Mouse (Mus musculus) stomach, postnatal 0 days (tissue): Measurements from ENCODE around the gene Gpr68. TPM values are rescaled to one million over a fixed set of nuclear protein-coding genes. Genes with fewer than 3 reads are reported as not detected.

Experiments used
- ATAC-seq: fragments of 200-750 bp; cut with Nextera tagmentation; 2 replicates; pipeline ENCODE4 v1.8.0; 2017; ENCODE audit not compliant: low FRiP score, low TSS enrichment
- DNase-seq: peaks from one replicate; pipeline ENCODE4 v3.0.0-alpha.2; 2016; ENCODE audit warnings: low spot score
- H3K27ac ChIP-seq: fragments of 300-500 bp; sonication (generic); replicated peaks from 2 replicates; pipeline ENCODE4 v1.5.1; 2014; ENCODE audit warnings: mild to moderate bottlenecking, control low read depth
- H3K27me3 ChIP-seq: fragments of 300-500 bp; sonication (generic); 2 replicates; pipeline ENCODE4 v1.6.1; 2014; ENCODE audit warnings: low read length; ENCODE audit not compliant: control insufficient read depth, insufficient read depth
- H3K36me3 ChIP-seq: fragments of 300-500 bp; sonication (generic); 2 replicates; pipeline ENCODE4 v1.6.1; 2014; ENCODE audit warnings: low read length, mixed read lengths; ENCODE audit not compliant: control insufficient read depth, insufficient read depth
- H3K4me1 ChIP-seq: fragments of 300-500 bp; sonication (generic); replicated peaks from 2 replicates; pipeline ENCODE4 v1.6.1; 2014; ENCODE audit warnings: antibody characterized with exemption; ENCODE audit not compliant: control insufficient read depth, insufficient read depth
- H3K4me2 ChIP-seq: fragments of 300-500 bp; sonication (generic); replicated peaks from 2 replicates; pipeline ENCODE4 v1.6.1; 2014; ENCODE audit warnings: low read depth, mild to moderate bottlenecking, control low read depth, moderate library complexity
- H3K4me3 ChIP-seq: fragments of 300-500 bp; sonication (generic); 2 replicates; pipeline ENCODE4 v1.5.1; 2014; ENCODE audit warnings: low read depth, low read length, control low read depth
- H3K9ac ChIP-seq: fragments of 300-500 bp; sonication (generic); 2 replicates; pipeline ENCODE4 v1.6.1; 2014; ENCODE audit warnings: mild to moderate bottlenecking, low read length, control low read depth, mixed read lengths
- H3K9me3 ChIP-seq: fragments of 300-500 bp; sonication (generic); 2 replicates; pipeline ENCODE4 v1.6.1; 2016; ENCODE audit warnings: low read length; ENCODE audit not compliant: control insufficient read depth
- CTCF ChIP-seq: IDR thresholded peaks from 2 replicates; pipeline ENCODE4 v1.5.1; 2016; ENCODE audit warnings: antibody characterized with exemption, low read depth, mild to moderate bottlenecking, moderate library complexity
- EP300 ChIP-seq: optimal IDR thresholded peaks from 2 replicates; pipeline ENCODE3; 2016; ENCODE audit warnings: antibody characterized with exemption
- WGBS: fragments of 180-500 bp; shearing (Covaris S2); extraction: QIAGEN DNeasy Blood & Tissue Kit; methylation state at CpG from one replicate; pipeline ENCODE4 v1.1.7; 2014; 5-methylcytosine and 5-hydroxymethylcytosine counted together
- polyA plus RNA-seq: library from polyadenylated mRNA; unstranded; fragments of >200 nt; fragmentation: Nextera tagmentation; extraction: Ambion mirVana; gene quantifications from 2 replicates; pipeline ENCODE4 v1.2.1, GENCODE M21; 2015

Gpr68 gene
- 0.44 and 0.48 TPM in 2 replicates for polyA plus RNA-seq

DNA sequence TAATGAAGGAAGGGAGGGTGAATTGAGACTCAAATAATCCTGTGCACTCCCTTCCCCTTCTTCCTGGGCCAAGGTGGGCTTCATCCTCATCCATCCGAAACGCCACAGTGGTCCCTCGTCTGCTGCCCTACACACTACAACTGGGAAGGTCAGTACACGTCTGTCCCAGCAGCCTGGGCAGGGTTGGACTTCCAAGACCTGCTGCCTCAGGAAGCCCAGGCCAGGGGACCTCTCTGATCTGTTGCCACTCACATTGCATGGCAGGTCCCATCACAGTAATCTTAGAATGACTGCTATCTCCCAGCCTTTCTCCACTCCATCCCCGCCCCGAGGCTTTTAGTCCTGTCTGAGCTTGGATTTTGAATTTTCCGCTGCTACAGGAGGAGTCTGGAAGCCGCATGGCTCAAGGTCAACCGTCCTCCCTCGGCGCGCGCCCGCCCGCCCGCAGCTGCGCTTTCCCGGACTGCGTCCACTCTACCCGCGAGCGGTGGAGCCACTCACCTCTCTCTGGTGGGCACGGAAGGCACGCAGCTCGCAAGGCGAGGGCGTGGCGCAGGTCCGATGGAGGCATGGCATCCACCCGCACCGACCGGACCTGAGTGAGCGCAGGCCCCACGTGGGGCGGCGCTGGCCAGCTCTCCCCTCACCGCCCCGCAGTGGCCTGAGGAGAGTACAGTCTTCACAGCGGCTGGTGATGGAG, at the start of gene Gpr68:
Gene Gpr68, minus strand, starts transcription at position 601 of the 700 bp plus-strand sequence.
- no peaks in the 10 kb centered on the region for H3K36me3 ChIP-seq
- no peaks in the 10 kb centered on the region for H3K9me3 ChIP-seq
- TF ChIP-seq CTCF = peak; percentile 9; the same call in 1 of the 2 replicates
- TF ChIP-seq EP300 = no peak
- peak within 1 kb of the TSS; percentile 37 for H3K4me3 ChIP-seq
- DNase-seq = peak; percentile 38
- H3K27me3 ChIP-seq = no peaks in the 10 kb centered on the region
- H3K27ac ChIP-seq = no peak within 1 kb of the TSS
- ATAC-seq = peak; percentile 72
- peak within 1 kb of the TSS; percentile 69 for H3K4me2 ChIP-seq
- peak within 1 kb of the TSS; percentile 41; the same call in 1 of the 2 replicates for H3K9ac ChIP-seq
- WGBS = 5% methylated on average over 37 of the region's 39 CpGs
- no peaks in the 10 kb centered on the region for H3K4me1 ChIP-seq

DNA sequence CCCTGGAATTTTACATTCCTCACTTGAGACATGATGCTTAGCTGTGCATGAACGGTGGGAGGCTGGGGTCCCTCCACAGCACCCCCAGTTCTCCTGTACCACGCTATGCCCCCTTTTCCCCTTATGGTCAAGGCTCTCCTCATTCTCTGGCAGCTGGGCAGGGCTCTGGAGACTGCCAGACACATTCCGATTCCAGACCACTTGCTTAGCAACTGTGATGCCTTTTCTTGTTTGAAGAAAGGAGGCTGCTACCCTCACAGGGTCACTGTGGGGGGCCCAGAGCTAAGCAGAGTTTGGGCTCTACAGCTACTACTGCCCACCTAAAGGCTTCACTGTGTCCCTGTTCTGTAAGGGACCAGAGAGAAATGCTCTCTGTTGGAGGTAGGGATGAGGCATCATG, 49.3 kb upstream of the Gpr68 start:
- WGBS = 69% methylated on average over 3 of the region's 3 CpGs
- peaks cover 7% of the 10 kb centered on the region for H3K4me1 ChIP-seq
- H3K9me3 ChIP-seq = no peaks in the 10 kb centered on the region
- DNase-seq = no peak
- H3K27ac ChIP-seq = no peak overlapping the region; the same call in 1 of the 2 replicates
- no peak overlapping the region for H3K9ac ChIP-seq
- no peak overlapping the region for H3K4me3 ChIP-seq
- ATAC-seq = no peak
- H3K27me3 ChIP-seq = no peaks in the 10 kb centered on the region
- H3K36me3 ChIP-seq = no peaks in the 10 kb centered on the region
- TF ChIP-seq EP300 (no peak), CTCF (no peak)
- no peak overlapping the region for H3K4me2 ChIP-seq

DNA sequence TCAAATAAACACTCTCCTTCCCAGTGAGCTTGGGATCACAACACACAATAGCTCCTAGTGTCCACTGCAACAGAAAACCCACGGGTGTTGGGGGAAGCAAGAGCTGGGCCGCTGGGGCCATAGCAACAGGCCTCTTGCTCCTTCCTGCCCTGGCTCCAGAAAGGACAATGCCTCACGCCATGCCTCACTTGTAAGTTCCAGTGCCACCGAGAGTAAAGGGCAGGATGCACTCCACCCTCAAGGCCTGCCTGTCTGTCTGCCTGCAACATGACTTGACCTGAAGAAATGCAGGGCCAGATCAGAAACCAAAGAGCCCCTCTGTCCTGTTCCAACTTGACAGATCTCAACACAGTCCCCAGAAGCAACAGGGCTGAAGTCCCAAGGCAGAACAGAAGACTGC, 48.8 kb upstream of the Gpr68 start:
- DNase-seq (no peak), ATAC-seq (no peak)
- Histone ChIP-seq H3K4me3 (no peak overlapping the region), H3K36me3 (no peaks in the 10 kb centered on the region), H3K9me3 (no peaks in the 10 kb centered on the region), H3K4me1 (peaks cover 7% of the 10 kb centered on the region), H3K27me3 (no peaks in the 10 kb centered on the region), H3K4me2 (no peak overlapping the region), H3K9ac (no peak overlapping the region), H3K27ac (no peak overlapping the region; the same call in 1 of the 2 replicates)
- TF ChIP-seq CTCF (no peak), EP300 (no peak)
- WGBS = 42% methylated on average over 4 of the region's 4 CpGs

DNA sequence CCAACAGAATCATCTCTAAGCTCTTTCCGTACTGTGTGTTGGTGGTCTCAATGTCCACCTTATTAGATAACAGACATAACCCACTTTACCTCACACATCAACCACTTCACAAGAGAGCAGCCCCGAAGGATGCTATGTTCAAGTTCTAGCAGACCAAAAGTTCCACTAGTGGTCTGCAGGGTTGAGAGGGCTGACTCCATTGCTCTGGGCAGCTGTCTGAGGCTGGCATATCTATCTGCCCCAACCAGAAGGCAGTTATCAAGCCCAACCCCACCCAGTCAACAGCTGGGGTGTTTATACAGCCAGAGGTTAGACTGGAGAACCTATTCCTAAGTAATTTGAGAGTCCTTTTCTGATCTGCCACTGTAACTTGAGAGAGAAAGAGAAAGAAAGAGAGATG, 48.0 kb upstream of the Gpr68 start:
- Histone ChIP-seq H3K9ac (no peak overlapping the region), H3K36me3 (no peaks in the 10 kb centered on the region), H3K4me1 (peaks cover 7% of the 10 kb centered on the region), H3K4me2 (no peak overlapping the region), H3K27me3 (no peaks in the 10 kb centered on the region), H3K9me3 (no peaks in the 10 kb centered on the region), H3K4me3 (no peak overlapping the region), H3K27ac (peak overlapping the region; percentile 30; the same call in 1 of the 2 replicates)
- DNase-seq (no peak), ATAC-seq (no peak)
- WGBS = 84% methylated on average over 2 of the region's 2 CpGs
- TF ChIP-seq CTCF (no peak), EP300 (no peak)

DNA sequence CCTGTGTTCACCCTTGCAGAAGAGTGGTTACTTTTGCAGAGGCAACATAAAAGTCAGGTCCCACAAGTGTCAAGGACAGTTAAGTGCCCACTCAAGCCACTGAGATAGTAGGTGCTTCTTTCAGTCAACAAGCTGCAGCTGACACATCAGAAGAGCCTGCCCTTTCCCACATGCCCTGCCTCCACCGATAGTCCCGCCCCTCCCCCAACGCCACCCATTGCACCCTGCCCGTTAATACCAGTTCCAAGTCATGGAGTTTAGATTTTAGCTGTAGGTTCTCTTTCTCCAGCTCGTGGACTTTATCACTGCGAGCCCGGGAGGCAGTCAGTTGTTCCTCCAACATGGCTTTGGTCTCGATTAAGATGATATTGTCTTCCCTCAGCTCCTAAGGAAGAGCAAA, 45.9 kb upstream of the Gpr68 start:
- no peak for ATAC-seq
- TF ChIP-seq EP300 (no peak), CTCF (no peak)
- WGBS = 79% methylated on average over 8 of the region's 8 CpGs

DNA sequence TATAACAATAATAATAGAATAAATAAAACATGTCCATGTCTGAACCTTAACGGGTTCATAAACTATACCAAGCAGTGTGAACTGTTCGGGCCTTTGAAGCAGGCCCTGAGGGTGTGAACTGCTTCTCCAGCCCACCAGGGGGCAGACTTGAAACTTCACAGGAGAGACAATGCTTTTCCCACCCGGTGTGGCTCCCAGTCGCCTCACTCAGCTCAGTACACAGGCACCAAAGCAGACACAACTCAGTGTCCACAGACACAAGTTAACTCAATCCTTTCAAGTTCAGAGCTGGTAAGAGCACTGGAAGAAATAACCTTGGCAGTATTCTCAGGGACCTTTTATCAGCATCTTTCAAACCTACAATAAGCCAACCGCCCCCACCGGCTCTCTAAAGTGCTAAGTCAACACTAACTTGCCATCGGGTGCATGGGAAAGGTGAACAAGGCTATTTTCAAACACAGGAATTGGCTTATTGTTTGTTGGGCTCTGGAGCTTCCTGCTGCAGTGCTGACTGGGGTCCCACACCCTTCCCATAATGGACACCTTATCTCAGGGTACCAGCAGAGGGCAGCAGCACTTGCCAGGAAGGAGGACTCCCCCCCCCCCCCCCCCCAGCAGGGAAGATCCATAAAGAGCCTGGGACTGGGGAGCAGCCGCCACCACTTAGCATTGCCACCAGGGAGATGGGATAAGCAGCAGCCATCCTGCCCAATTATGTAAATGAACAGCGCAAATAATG, 44.4 kb upstream of the Gpr68 start:
- Histone ChIP-seq H3K4me3 (no peak overlapping the region), H3K9me3 (no peaks in the 10 kb centered on the region), H3K9ac (no peak overlapping the region), H3K4me1 (0 out of 2 replicates have a peak, but pooled peaks cover 2% of the 10 kb centered on the region), H3K27me3 (no peaks in the 10 kb centered on the region), H3K4me2 (0 out of 2 replicates have a peak overlapping the region, but pooled peaks have one; percentile 5), H3K27ac (no peak overlapping the region), H3K36me3 (no peaks in the 10 kb centered on the region)
- DNase-seq (peak; percentile 79), ATAC-seq (peak; percentile 79)
- WGBS = 30% methylated on average over 9 of the region's 9 CpGs
- TF ChIP-seq CTCF (peak; percentile 85), EP300 (no peak)

More for the DNA sequence above, 45.9 kb upstream of the Gpr68 start:
- no peaks in the 10 kb centered on the region for H3K9me3 ChIP-seq
- H3K4me3 ChIP-seq = no peak overlapping the region
- no peak overlapping the region for H3K4me2 ChIP-seq
- no peak overlapping the region for H3K27ac ChIP-seq
- H3K27me3 ChIP-seq = no peaks in the 10 kb centered on the region
- no peak overlapping the region for H3K9ac ChIP-seq
- H3K4me1 ChIP-seq = peaks cover 7% of the 10 kb centered on the region
- DNase-seq = no peak
- no peaks in the 10 kb centered on the region for H3K36me3 ChIP-seq
